ENCODE assay signal across 1 mouse cellular context in the genomic region with DNA sequence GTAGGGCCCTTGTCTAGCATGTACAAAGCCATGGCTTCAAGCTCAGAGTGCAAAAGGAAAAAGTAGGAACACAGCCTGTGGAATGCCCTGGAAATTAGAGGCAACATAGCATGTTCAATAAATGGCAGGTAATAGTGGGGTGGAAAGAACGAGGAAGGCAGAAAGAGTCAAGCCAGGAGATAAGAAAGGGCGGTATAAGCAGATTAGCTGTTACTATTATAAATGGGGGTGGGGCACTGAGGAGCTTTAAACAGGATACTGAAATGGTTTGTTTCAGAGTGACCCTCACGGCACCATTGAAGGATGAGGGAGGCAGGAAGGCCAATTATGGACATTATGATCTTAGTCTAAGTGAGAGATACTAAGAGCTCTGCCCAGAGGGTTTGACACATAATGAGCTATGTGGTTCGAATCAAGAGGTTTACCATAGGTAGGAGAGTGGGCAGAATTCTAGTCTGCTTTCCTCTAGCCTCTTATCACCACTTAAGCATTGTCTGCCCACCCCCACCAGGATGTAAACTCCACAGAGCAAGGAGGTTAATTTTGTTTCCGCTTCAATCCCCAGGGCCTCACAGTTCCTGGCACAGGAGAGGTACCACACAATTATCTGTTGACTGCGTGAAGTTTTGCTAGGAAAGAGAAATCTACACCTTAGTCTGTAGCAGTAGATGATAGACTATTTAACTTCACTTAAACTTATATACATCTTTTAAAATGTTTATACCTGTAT.
TF ChIP-seq lines count a peak whose summit lies in the region.

No protein-coding gene starts in this region.

TF ChIP-seq in MEL, 35 proteins besides CTCF, POLR2A, EP300 and RAD21 (continued from another document):
- TF ChIP-seq CHD1 (IDR thresholded peaks at IDR 0.05; ENCODE audit: low read depth, low read length): no peak
- no peak for TF ChIP-seq POLR2AphosphoS5 (IDR thresholded peaks at IDR 0.05; ENCODE audit: borderline replicate concordance, low read depth, low read length)
- TF ChIP-seq ZMIZ1 (IDR thresholded peaks at IDR 0.05; ENCODE audit: low read depth, low read length): no peak
- TF ChIP-seq MAZ (IDR thresholded peaks at IDR 0.05; ENCODE audit: low read depth, low read length): 0 out of 2 replicates have a peak, but pooled peaks have one; percentile 7
- TF ChIP-seq GATA1 (IDR thresholded peaks at IDR 0.05; ENCODE audit: low read depth, low read length): peak; percentile 54
- no peak for TF ChIP-seq NELFE (IDR thresholded peaks at IDR 0.05; ENCODE audit: low read depth, low read length)
- no peak for TF ChIP-seq E2F4 (IDR thresholded peaks at IDR 0.05; ENCODE audit: borderline replicate concordance, low read depth, low read length)
TF ChIP-seq in MEL: peak in this region for 6.
